Mouse (Mus musculus) heart, adult 10 weeks (tissue): ENCODE results near the gene Aipl1. TPM values are rescaled to one million over a fixed set of nuclear protein-coding genes. Genes with fewer than 3 reads are reported as not detected.

ENCODE experiments used
- polyA plus RNA-seq: library from polyadenylated mRNA; stranded (reverse); fragments of 350-450 nt; fragmentation: Illumina TruSeq; extraction: RNeasy Lipid Tissue Mini Kit (QIAGEN cat#74804); gene quantifications from one replicate; pipeline ENCODE4 v1.2.3, GENCODE M21; 2014; ENCODE audit warnings: low read depth, low replicate concordance

Aipl1 gene
- polyA plus RNA-seq = not detected

DNA sequence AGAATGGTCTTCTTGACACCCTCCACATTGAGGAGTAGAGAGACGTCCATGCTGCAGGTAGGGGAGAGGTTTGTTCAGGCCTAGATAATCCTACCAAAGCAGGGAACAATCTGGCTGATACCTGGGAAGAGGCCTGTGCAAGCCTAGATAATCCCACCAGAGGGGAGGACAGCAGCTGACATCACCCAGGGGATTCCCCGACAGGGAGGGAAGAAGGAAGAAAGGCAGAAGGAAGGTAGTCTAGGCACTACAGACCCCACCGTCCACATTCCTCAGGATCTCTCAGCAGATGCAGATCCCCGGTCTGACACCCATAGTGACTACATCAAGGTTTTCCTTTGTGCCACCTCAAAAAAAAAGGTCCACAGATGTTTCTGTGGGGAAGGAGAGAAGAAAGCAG lies at the start of gene Aipl1:
Aipl1 (minus strand) TSS at position 101 of the 400 bp plus-strand sequence.

DNA sequence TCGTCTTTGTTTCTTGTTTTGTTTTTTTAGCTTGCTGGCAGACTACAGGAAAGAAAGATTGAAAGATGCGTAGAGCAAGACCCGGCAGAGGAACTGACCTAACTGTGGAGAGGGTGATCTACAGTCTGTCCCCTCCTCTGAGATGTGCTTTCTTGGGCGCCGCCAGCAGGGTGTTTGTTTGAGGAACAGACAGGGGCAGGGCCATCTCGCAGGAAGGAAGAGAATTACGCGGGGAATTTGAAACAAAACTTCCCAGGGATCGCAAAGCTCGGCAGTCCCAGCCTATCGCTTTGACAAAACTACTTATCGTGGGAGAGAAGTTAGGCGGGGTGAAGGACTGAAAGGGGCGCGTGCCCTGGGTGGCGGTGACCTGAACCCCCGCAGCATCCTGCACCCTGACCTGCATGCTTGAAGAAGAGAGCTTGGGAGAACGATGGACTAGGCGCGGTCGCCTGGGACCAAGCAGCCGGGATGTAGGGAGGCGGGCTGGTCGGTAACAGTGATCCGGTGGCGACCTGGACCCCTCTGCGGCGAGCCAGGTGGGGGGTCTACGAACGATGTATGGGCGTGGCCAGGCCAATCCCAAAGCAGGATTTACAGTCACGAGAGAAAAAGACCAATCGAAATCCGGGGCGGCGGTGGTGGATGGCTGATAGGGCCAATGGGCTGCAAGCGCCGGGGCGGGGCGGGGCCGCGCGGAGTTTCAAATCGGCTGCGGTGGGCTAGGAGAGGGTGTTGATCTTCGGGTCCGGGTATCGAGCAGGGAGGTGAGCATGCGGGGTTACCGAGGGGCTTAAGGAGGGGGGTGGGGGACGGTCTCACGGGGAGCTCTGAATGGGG lies 4.7 kb upstream of the Aipl1 start, which contains the start of gene Pimreg:
Pimreg (plus strand) TSS at position 265 of the 840 bp plus-strand sequence.

Other genes starting within 250 kb of the Aipl1 start
- gene Pimreg, start 4.5 kb upstream of the Aipl1 start, polyA plus RNA-seq = 0.39 TPM
- 3.9 TPM for gene Pitpnm3, start 98.3 kb upstream of the Aipl1 start, polyA plus RNA-seq
- not detected for gene Gm43951, start 169.3 kb upstream of the Aipl1 start, polyA plus RNA-seq
- 2.6 TPM for gene 4933427D14Rik, start 169.9 kb upstream of the Aipl1 start, polyA plus RNA-seq
- gene Txndc17, start 170.0 kb upstream of the Aipl1 start, polyA plus RNA-seq = 79.8 TPM
- 17.3 TPM for gene Med31, start 178.1 kb upstream of the Aipl1 start, polyA plus RNA-seq
- gene Slc13a5, start 229.7 kb upstream of the Aipl1 start, polyA plus RNA-seq = not detected